ENCODE assay signal across 32 mouse cellular contexts in the genomic region with DNA sequence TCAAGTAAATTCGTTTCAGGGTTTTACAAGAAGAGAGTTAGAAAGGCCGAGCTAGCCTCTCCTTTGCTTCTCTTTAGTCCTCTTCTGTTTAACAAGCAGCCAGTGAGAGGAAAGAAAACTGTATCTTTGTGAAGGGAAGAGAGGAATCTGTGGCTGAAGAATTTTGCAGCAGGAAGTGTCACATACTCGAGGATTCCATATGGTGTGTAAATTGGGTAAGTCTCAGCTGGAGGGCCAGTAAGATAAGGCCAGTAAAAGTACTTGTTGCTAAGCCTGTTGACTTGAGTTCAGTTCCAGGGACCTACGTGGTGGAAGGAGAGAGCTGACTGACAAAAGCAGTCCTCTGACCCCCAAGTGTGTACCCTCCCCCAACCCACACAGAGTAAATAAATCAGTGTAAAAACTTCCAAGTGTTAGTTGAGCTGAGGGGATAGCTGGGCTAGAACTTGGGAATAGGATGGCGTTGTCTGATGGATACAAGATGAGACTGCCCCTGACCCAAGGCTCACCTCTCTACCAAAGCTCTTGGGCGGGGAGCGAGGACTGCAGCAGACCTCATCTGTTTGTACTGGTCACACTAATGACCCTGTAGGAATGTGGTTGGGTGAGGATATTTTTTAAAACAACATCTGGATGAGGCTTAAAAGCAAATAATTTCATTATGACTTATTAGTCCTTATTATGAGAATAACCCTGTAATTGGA. TPM values are rescaled to one million over a fixed set of nuclear protein-coding genes. Genes with fewer than 3 reads are reported as not detected.
DNase-seq lines count a peak whose midpoint lies in the region; ATAC-seq and TF ChIP-seq lines count a peak whose summit lies in the region.
"Had no signal": no experiment of that assay in that cellular context is flagged by ENCODE, and none has a peak within 500 bp of the region (broad histone marks: within the 10 kb centered on the region; RNA-seq: fewer than 3 reads in every experiment).

No protein-coding gene starts in this region.

- no peak overlapping the region for H3K9ac ChIP-seq in lung, embryonic 14.5 days
- no peak overlapping the region for H3K9ac ChIP-seq in MEL (ENCODE audit: control insufficient read depth, low read depth, low read length, poor library complexity, severe bottlenecking)
- H3K9ac ChIP-seq: embryonic facial prominence, embryonic 12.5 days; intestine, embryonic 15.5 days; limb, embryonic 15.5 days; liver, embryonic 13.5 days; midbrain, embryonic 15.5 days; neural tube, embryonic 15.5 days; stomach, embryonic 15.5 days had no signal

- TF ChIP-seq EP300 in MEL (IDR thresholded peaks at IDR 0.05; ENCODE audit: low read depth in 1 of 2, low read length in 2 of 2), result no peak

- no peak overlapping the region for H3K27ac ChIP-seq in heart, embryonic 10.5 days
- no peak overlapping the region for H3K27ac ChIP-seq in lung, embryonic 14.5 days (ENCODE audit: low read depth)
- peak overlapping the region; percentile 8; the same call in 1 of the 2 replicates for H3K27ac ChIP-seq in MEL (ENCODE audit: control insufficient read depth, low read depth, low read length)
- H3K27ac ChIP-seq: embryonic facial prominence, embryonic 12.5 days; gastrocnemius, adult 2 months; heart, adult 2 months; intestine, embryonic 15.5 days; limb, embryonic 10.5 days; limb, embryonic 15.5 days; liver, embryonic 13.5 days; midbrain, embryonic 15.5 days; neural tube, embryonic 15.5 days; stomach, embryonic 15.5 days had no signal

- no peak for TF ChIP-seq CTCF in lung, embryonic 14.5 days (IDR thresholded peaks at IDR 0.05; ENCODE audit: low read depth)
- TF ChIP-seq CTCF in MEL (IDR thresholded peaks at IDR 0.05 in 2 of 3, conservative IDR thresholded peaks at IDR 0.05 in 1 of 3; ENCODE audit: control insufficient read depth in 1 of 3, insufficient read depth in 1 of 3, low read depth in 2 of 3, low read length in 3 of 3, poor library complexity in 1 of 3, severe bottlenecking in 1 of 3), result no peak

- peak; percentile 58 for DNase-seq in heart, embryonic 10.5 days (ENCODE audit: low spot score)
- DNase-seq in heart, adult 9 months (ENCODE audit: low spot score in 2 of 2), result no peak
- DNase-seq in lung, embryonic 14.5 days, result peak; percentile 42
- no peak for DNase-seq in lung, adult 18-20 months
- peak; percentile 26 for DNase-seq in MEL (ENCODE audit: low read depth, low spot score)
- DNase-seq in forelimb bud, embryonic 11.5 days (ENCODE audit: low read depth, low spot score), result peak; percentile 36
- no peak for DNase-seq in frontal cortex, postnatal 36 days (ENCODE audit: low spot score in 2 of 2)
- DNase-seq: adrenal gland, postnatal 25 days; cerebellum, adult 11-12 months; cerebellum, adult 9-11 months; gastrocnemius, adult 2 months; gastrocnemius, postnatal 36 days; heart, adult 2 months; heart, postnatal 14 days; kidney, adult 8-10 months; layer of hippocampus, adult 9-11 months; liver, embryonic 13.5 days; lung, adult 2 months; lung, postnatal 36 days; retina, postnatal 1 day; right cerebral cortex, postnatal 14 days; thymus, postnatal 36 days had no signal

- H3K9me3 ChIP-seq in heart, embryonic 10.5 days, result 0 out of 2 replicates have a peak, but pooled peaks cover 3% of the 10 kb centered on the region
- no peaks in the 10 kb centered on the region for H3K9me3 ChIP-seq in lung, embryonic 14.5 days (ENCODE audit: low read depth, low read length)
- H3K9me3 ChIP-seq in MEL (replicated peaks; ENCODE audit: insufficient read depth, low read length), result no peaks in the 10 kb centered on the region
- H3K9me3 ChIP-seq: intestine, embryonic 15.5 days; limb, embryonic 10.5 days; limb, embryonic 15.5 days; liver, embryonic 13.5 days; midbrain, embryonic 15.5 days; neural tube, embryonic 15.5 days; stomach, embryonic 15.5 days had no signal

- no peak overlapping the region for H3K4me3 ChIP-seq in heart, embryonic 10.5 days
- no peak overlapping the region for H3K4me3 ChIP-seq in lung, embryonic 14.5 days (ENCODE audit: low read depth, low read length)
- no peak overlapping the region for H3K4me3 ChIP-seq in MEL (ENCODE audit: control insufficient read depth in 1 of 2, insufficient read depth in 1 of 2, low read depth in 2 of 2, low read length in 2 of 2)
- H3K4me3 ChIP-seq: embryonic facial prominence, embryonic 12.5 days; gastrocnemius, adult 2 months; heart, adult 2 months; intestine, embryonic 15.5 days; limb, embryonic 10.5 days; limb, embryonic 15.5 days; liver, embryonic 13.5 days; midbrain, embryonic 15.5 days; neural tube, embryonic 15.5 days; stomach, embryonic 15.5 days had no signal

- H3K4me2 ChIP-seq in lung, embryonic 14.5 days, result no peak overlapping the region
- H3K4me2 ChIP-seq: embryonic facial prominence, embryonic 12.5 days; intestine, embryonic 15.5 days; limb, embryonic 15.5 days; liver, embryonic 13.5 days; midbrain, embryonic 15.5 days; neural tube, embryonic 15.5 days; stomach, embryonic 15.5 days had no signal

- H3K4me1 ChIP-seq in heart, embryonic 10.5 days, result peaks cover 12% of the 10 kb centered on the region
- H3K4me1 ChIP-seq in lung, embryonic 14.5 days (ENCODE audit: insufficient read depth), result peaks cover 11% of the 10 kb centered on the region
- peaks cover 18 to 19% of the 10 kb centered on the region in 2 experiments for H3K4me1 ChIP-seq in MEL (ENCODE audit: control insufficient read depth in 1 of 2, insufficient read depth in 2 of 2, low read length in 2 of 2)
- H3K4me1 ChIP-seq: embryonic facial prominence, embryonic 12.5 days; midbrain, embryonic 15.5 days; stomach, embryonic 15.5 days had no signal

- ATAC-seq in lung, embryonic 14.5 days (ENCODE audit: insufficient read depth), result 0 out of 2 replicates have a peak, but pooled peaks have one; percentile 20
- ATAC-seq: CD4-positive, CD25-positive, alpha-beta regulatory T cell, adult 4 months; forebrain, embryonic 14.5 days; hindbrain, embryonic 16.5 days; intestine, embryonic 15.5 days; midbrain, embryonic 15.5 days had no signal

- TF ChIP-seq RAD21 in MEL (IDR thresholded peaks at IDR 0.05; ENCODE audit: low read depth, low read length), result no peak

- 42% methylated on average over 7 of the region's 7 CpGs for WGBS in heart, embryonic 10.5 days
- WGBS in lung, embryonic 14.5 days, result 22% methylated on average over 7 of the region's 7 CpGs

- H3K27me3 ChIP-seq in heart, embryonic 10.5 days (ENCODE audit: insufficient read depth, poor library complexity, severe bottlenecking), result no peaks in the 10 kb centered on the region
- no peaks in the 10 kb centered on the region for H3K27me3 ChIP-seq in lung, embryonic 14.5 days (ENCODE audit: insufficient read depth, low read length)
- H3K27me3 ChIP-seq in MEL (ENCODE audit: control insufficient read depth in 1 of 2, insufficient read depth in 2 of 2, low read length in 2 of 2), result no peaks in the 10 kb centered on the region
- H3K27me3 ChIP-seq: embryonic facial prominence, embryonic 12.5 days; intestine, embryonic 15.5 days; limb, embryonic 15.5 days; liver, embryonic 13.5 days; midbrain, embryonic 15.5 days; neural tube, embryonic 15.5 days; stomach, embryonic 15.5 days had no signal

- peaks cover 12% of the 10 kb centered on the region; the same call in 1 of the 2 replicates for H3K36me3 ChIP-seq in heart, embryonic 10.5 days
- peaks cover 3% of the 10 kb centered on the region; the same call in 1 of the 2 replicates for H3K36me3 ChIP-seq in lung, embryonic 14.5 days (ENCODE audit: insufficient read depth)
- peaks cover 18 to 54% of the 10 kb centered on the region in 2 experiments for H3K36me3 ChIP-seq in MEL (ENCODE audit: control insufficient read depth in 1 of 2, insufficient read depth in 2 of 2, low read length in 2 of 2)
- H3K36me3 ChIP-seq: intestine, embryonic 15.5 days; limb, embryonic 15.5 days; liver, embryonic 13.5 days; midbrain, embryonic 15.5 days; neural tube, embryonic 15.5 days had no signal

- no peak; a peak in 1 of 4 replicates for TF ChIP-seq POLR2A in MEL (IDR thresholded peaks at IDR 0.05; ENCODE audit: control insufficient read depth in 1 of 2, insufficient read depth in 1 of 2, low read depth in 1 of 2, low read length in 2 of 2, poor library complexity in 1 of 2)

- H3K79me2 ChIP-seq in MEL (ENCODE audit: control insufficient read depth, insufficient read depth, low read length, poor library complexity), result peaks cover 10% of the 10 kb centered on the region; the same call in 1 of the 2 replicates

TF ChIP-seq in MEL, 35 proteins besides CTCF, POLR2A, EP300 and RAD21:
- TF ChIP-seq GATA1 (IDR thresholded peaks at IDR 0.05; ENCODE audit: low read depth, low read length) (0 out of 2 replicates have a peak, but pooled peaks have one; percentile 11), MEF2A (IDR thresholded peaks at IDR 0.05; ENCODE audit: extremely low read depth, insufficient replicate concordance, low read depth, low read length, poor library complexity, severe bottlenecking) (no peak), ETS1 (IDR thresholded peaks at IDR 0.05; ENCODE audit: low read depth, low read length) (peak; percentile 60), GABPA (IDR thresholded peaks at IDR 0.05; ENCODE audit: low read depth, low read length) (no peak), CHD1 (IDR thresholded peaks at IDR 0.05; ENCODE audit: low read depth, low read length) (no peak), ZMIZ1 (IDR thresholded peaks at IDR 0.05; ENCODE audit: low read depth, low read length) (no peak), USF1 (IDR thresholded peaks at IDR 0.05; ENCODE audit: low read depth, low read length) (no peak), UBTF (IDR thresholded peaks at IDR 0.05; ENCODE audit: borderline replicate concordance, insufficient read depth, low read depth, low read length) (no peak), MXI1 (IDR thresholded peaks at IDR 0.05; ENCODE audit: low read depth, low read length) (no peak), E2F4 (IDR thresholded peaks at IDR 0.05; ENCODE audit: borderline replicate concordance, low read depth, low read length) (no peak), ZC3H11A (IDR thresholded peaks at IDR 0.05; ENCODE audit: low read depth, low read length) (no peak), HCFC1 (IDR thresholded peaks at IDR 0.05; ENCODE audit: low read depth, low read length) (no peak), SIN3A (IDR thresholded peaks at IDR 0.05; ENCODE audit: low read length) (no peak), MYC (IDR thresholded peaks at IDR 0.05; ENCODE audit: low read depth, low read length) (no peak), SMC3 (IDR thresholded peaks at IDR 0.05; ENCODE audit: low read depth, low read length) (no peak), CHD2 (IDR thresholded peaks at IDR 0.05; ENCODE audit: low read length) (no peak), MYB (IDR thresholded peaks at IDR 0.05; ENCODE audit: low read depth, low read length) (no peak), TCF12 (IDR thresholded peaks at IDR 0.05; ENCODE audit: low read depth, low read length) (no peak)

RNA-seq across cellular contexts. Expression of a gene that starts 56.9 kb away (rescaled TPM):
- polyA plus RNA-seq in heart, embryonic 10.5 days (2016; fragmentation: Nextera tagmentation; extraction: Ambion mirVana), result 15.8 and 19.3 TPM in 2 replicates
- polyA plus RNA-seq in lung, embryonic 14.5 days (2014; fragmentation: Nextera tagmentation; extraction: Ambion mirVana), result 33.5 and 36.6 TPM in 2 replicates
- 36.2 and 39.4 TPM in 2 replicates for total RNA-seq in MEL (2012; rRNA removed)
- 10 to 100 TPM in 1 of 2 experiments, not detected in 1; 56.0 TPM for polyA plus RNA-seq in MEL (2012; ENCODE audit: insufficient read depth in 1 of 2, insufficient read length in 2 of 2, low read depth in 1 of 2, low replicate concordance in 2 of 2, missing spikeins in 1 of 2)

Comparison
In these comparisons a context has a peak if more than half of its experiments do, and no peak if none do; other contexts are left out.
1. DNase-seq: peak in heart, embryonic 10.5 days (single experiment), lung, embryonic 14.5 days (single experiment), MEL (single experiment) and forelimb bud, embryonic 11.5 days (single experiment); none in heart, adult 9 months (0 of 2), lung, adult 18-20 months (0 of 2) and frontal cortex, postnatal 36 days (0 of 2).